ENCODE assay signal across 20 mouse cellular contexts in the genomic region with DNA sequence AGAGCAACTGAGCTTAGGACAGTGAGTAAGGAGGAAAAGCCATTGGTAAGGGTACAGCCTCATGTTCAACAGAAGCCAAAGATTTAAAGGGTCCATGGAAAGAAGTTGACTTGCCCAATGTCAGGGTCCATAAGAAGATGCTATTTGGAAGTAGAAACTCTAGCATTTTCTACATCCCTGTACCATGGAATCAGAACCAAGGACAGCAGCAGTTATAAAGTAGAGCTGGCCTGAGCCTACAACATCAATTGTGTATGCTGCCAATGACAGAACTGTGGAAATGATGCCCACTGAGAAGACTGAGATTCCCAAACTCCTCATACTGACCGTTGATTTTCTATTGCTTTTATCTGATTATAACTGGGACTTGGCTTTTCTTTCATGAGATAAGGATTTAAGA.
DNase-seq lines count a peak whose midpoint lies in the region; ATAC-seq and TF ChIP-seq lines count a peak whose summit lies in the region.
"Had no signal": no experiment of that assay in that cellular context is flagged by ENCODE, and none has a peak within 500 bp of the region (broad histone marks: within the 10 kb centered on the region; RNA-seq: fewer than 3 reads in every experiment).

No protein-coding gene starts in this region.

- H3K4me3 ChIP-seq in limb, embryonic 14.5 days (replicated peaks; ENCODE audit: low read length) = no peak overlapping the region
- no peak overlapping the region for H3K4me3 ChIP-seq in limb, embryonic 10.5 days
- H3K4me3 ChIP-seq: forebrain, embryonic 15.5 days; heart, adult 2 months; heart, embryonic 12.5 days; hindbrain, embryonic 10.5 days; hindbrain, embryonic 15.5 days had no signal

- no peak for TF ChIP-seq POLR2A in limb, embryonic 14.5 days (IDR thresholded peaks at IDR 0.05; ENCODE audit: borderline replicate concordance, extremely low read depth, insufficient read depth, insufficient read length)

- no peak overlapping the region for H3K4me2 ChIP-seq in limb, embryonic 14.5 days (replicated peaks; ENCODE audit: low read depth, low read length, severe bottlenecking)
- H3K4me2 ChIP-seq: forebrain, embryonic 15.5 days; heart, embryonic 12.5 days; hindbrain, embryonic 15.5 days had no signal

- H3K4me1 ChIP-seq in limb, embryonic 14.5 days (ENCODE audit: control insufficient read depth, insufficient read depth, low read length) = no peaks in the 10 kb centered on the region
- H3K4me1 ChIP-seq in limb, embryonic 10.5 days = no peaks in the 10 kb centered on the region
- H3K4me1 ChIP-seq: forebrain, embryonic 15.5 days; heart, embryonic 12.5 days; hindbrain, embryonic 10.5 days; hindbrain, embryonic 15.5 days had no signal

- no peaks in the 10 kb centered on the region for H3K36me3 ChIP-seq in limb, embryonic 14.5 days (ENCODE audit: control insufficient read depth, insufficient read depth, low read length)
- H3K36me3 ChIP-seq in limb, embryonic 10.5 days = no peaks in the 10 kb centered on the region
- H3K36me3 ChIP-seq: forebrain, embryonic 15.5 days; heart, embryonic 12.5 days; hindbrain, embryonic 10.5 days; hindbrain, embryonic 15.5 days had no signal

- H3K9me3 ChIP-seq in limb, embryonic 14.5 days (ENCODE audit: control insufficient read depth, low read length) = no peaks in the 10 kb centered on the region
- no peaks in the 10 kb centered on the region for H3K9me3 ChIP-seq in limb, embryonic 10.5 days (replicated peaks)
- H3K9me3 ChIP-seq: forebrain, embryonic 15.5 days; heart, embryonic 12.5 days; hindbrain, embryonic 10.5 days; hindbrain, embryonic 15.5 days had no signal

- H3K27ac ChIP-seq in limb, embryonic 14.5 days (replicated peaks; ENCODE audit: low read depth, low read length) = no peak overlapping the region
- no peak overlapping the region for H3K27ac ChIP-seq in limb, embryonic 10.5 days
- H3K27ac ChIP-seq: forebrain, embryonic 15.5 days; heart, adult 2 months; hindbrain, embryonic 10.5 days; hindbrain, embryonic 15.5 days had no signal

- WGBS in limb, embryonic 14.5 days = 89% methylated on average over 1 of the region's 1 CpGs
- 87% methylated on average over 1 of the region's 1 CpGs for WGBS in limb, embryonic 10.5 days

- DNase-seq in embryo, embryonic 10 days (ENCODE audit: low spot score) = peak; percentile 11
- no peak for DNase-seq in embryo, embryonic 9.5 days (ENCODE audit: extremely low spot score)
- DNase-seq in limb, embryonic 14.5 days (ENCODE audit: low spot score) = peak; percentile 32
- no peak for DNase-seq in limb, embryonic 10.5 days (ENCODE audit: low spot score)
- peak; percentile 7 for DNase-seq in embryo, embryonic 10.5 days (ENCODE audit: low spot score)
- DNase-seq in retina, postnatal 1 day = no peak
- DNase-seq in spleen, adult 18-20 months = no peak
- DNase-seq: adrenal gland, postnatal 10 days; cerebellum, adult 11 months; cerebellum, adult 9-10 months; cerebellum, postnatal 36 days; gastrocnemius, postnatal 10 days; heart, adult 2 months had no signal

- no peaks in the 10 kb centered on the region for H3K27me3 ChIP-seq in limb, embryonic 14.5 days (ENCODE audit: control insufficient read depth, insufficient read depth, low read length)
- H3K27me3 ChIP-seq in limb, embryonic 10.5 days (ENCODE audit: low read depth, poor library complexity, severe bottlenecking) = no peaks in the 10 kb centered on the region
- H3K27me3 ChIP-seq: forebrain, embryonic 15.5 days; heart, embryonic 12.5 days; hindbrain, embryonic 15.5 days had no signal

- no peak overlapping the region for H3K9ac ChIP-seq in limb, embryonic 14.5 days (ENCODE audit: low read depth, low read length, severe bottlenecking)
- H3K9ac ChIP-seq: forebrain, embryonic 15.5 days; heart, embryonic 12.5 days; hindbrain, embryonic 15.5 days had no signal

- no peak for ATAC-seq in limb, embryonic 14.5 days (ENCODE audit: low FRiP score, low read depth)
- ATAC-seq in megakaryocyte progenitor cell, adult 5-6 weeks (replicated peaks; ENCODE audit: poor library complexity) = 0 out of 2 replicates have a peak, but pooled peaks have one; percentile 24
- ATAC-seq: forebrain, embryonic 15.5 days; inflammation-experienced regulatory T-cells, adult 6 months; intestine, postnatal 0 days had no signal

Comparison
In these comparisons a context has a peak if more than half of its experiments do, and no peak if none do; other contexts are left out.
1. DNase-seq: peak in embryo, embryonic 10 days (single experiment), limb, embryonic 14.5 days (single experiment) and embryo, embryonic 10.5 days (single experiment); none in embryo, embryonic 9.5 days (single experiment), limb, embryonic 10.5 days (single experiment), retina, postnatal 1 day (single experiment) and spleen, adult 18-20 months (0 of 2).